Mouse (Mus musculus) stomach, postnatal 0 days (tissue): ENCODE data around the gene Nos2.

Experiments
- CTCF ChIP-seq: IDR thresholded peaks from 2 replicates; pipeline ENCODE4 v1.5.1; 2016; ENCODE audit warnings: antibody characterized with exemption, low read depth, mild to moderate bottlenecking, moderate library complexity
- EP300 ChIP-seq: optimal IDR thresholded peaks from 2 replicates; pipeline ENCODE3; 2016; ENCODE audit warnings: antibody characterized with exemption

- no peak for TF ChIP-seq EP300
- TF ChIP-seq CTCF: no peak
Observed at GRCm38 (mm10) chr11:78916410-78916809, 4.2 kb upstream of the Nos2 start.
